Mouse (Mus musculus): ENCODE results near the gene Spint1.
A peak's percentile ranks its signal among the peaks of the same experiment; 100 is the strongest.

Spint1 gene

GRCm38 (mm10) chr2:119294411-119294810 lies 57.2 kb downstream of the Spint1 start:
- no peak for DNase-seq

GRCm38 (mm10) chr2:119296756-119297155 lies 59.6 kb downstream of the Spint1 start:
- DNase-seq = no peak

DNA sequence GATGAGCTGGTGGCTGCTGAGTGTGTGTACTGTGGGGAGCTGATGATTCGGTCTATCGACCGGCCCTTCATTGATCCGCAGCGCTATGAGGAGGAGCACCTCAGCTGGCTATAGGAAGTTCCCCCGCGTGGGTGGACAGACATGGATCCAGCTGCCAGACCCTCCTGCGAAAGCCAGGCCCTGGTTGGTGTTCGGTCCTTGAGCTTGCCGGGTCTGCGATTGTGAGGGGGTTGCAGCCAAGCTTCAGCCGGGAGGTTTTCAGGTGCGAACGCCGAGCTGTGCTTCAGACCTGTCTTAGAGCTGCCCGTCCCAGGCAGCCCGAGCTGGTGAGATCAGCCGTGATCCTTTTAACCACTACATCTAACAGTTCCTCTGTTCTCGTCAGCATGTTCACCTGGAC lies 60.3 kb downstream of the Spint1 start:
- no peak for DNase-seq

DNA sequence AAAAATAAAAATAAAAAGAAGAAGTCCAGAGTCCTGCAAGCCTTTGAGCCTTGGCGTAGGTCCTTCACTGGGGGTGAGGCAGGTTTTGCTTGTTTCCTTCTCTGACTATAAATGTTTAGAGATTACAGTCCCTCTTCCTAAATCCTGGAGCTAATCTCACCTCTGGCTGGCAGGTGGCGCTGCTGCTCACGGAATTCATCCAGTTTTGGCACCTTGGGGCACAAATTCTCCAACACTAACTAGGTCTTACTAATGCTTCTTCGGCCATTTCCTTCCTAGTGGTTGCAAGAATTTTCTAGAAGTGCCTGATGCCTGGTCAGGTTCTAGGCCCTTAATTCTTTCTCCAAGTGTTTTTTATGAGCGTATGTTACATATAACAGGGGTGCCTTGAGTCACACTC lies 61.2 kb downstream of the Spint1 start:
- DNase-seq = peak in 1 of 2 experiments; percentile 60

DNA sequence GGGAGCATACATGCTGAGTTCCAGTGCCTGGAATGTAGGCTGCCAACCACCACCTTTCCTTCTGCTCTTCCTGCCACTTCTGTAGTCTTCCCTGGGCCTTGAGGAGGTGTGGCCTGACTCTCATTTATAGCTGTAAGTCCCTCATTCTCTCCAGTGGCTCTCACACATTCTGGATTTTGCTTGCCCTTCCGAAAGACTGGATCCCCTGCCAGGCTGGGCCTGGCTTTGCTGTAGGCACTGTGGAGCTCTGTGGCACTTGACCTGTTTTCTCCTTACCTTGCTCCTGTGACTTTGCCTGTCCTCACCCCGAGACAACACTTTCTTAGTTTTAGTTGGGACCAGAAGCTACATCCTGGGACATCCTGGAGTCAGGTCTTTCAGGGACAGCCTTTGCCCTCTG lies 61.7 kb downstream of the Spint1 start:
- no peak for DNase-seq

All from spleen, adult 18-20 months (tissue).